Mouse (Mus musculus) heart, adult 2 months (tissue): ENCODE results near the gene Nsun3. TPM values are rescaled to one million over a fixed set of nuclear protein-coding genes. Genes with fewer than 3 reads are reported as not detected.

ENCODE experiments used
- DNase-seq, 2 experiments: peaks; one replicate each; pipeline ENCODE4 v3.0.0; 2021
- H3K27ac ChIP-seq: fragments of 200-600 bp; 2 replicates; pipeline ENCODE4 v1.8.1; 2022
- H3K27me3 ChIP-seq: fragments of 200-500 bp; 2 replicates; pipeline ENCODE4 v1.6.1; 2012; ENCODE audit warnings: mild to moderate bottlenecking, low read length, inconsistent platforms, mixed read lengths; ENCODE audit not compliant: control insufficient read depth, insufficient read depth
- H3K36me3 ChIP-seq: fragments of 200-500 bp; 2 replicates; pipeline ENCODE4 v1.6.1; 2012; ENCODE audit warnings: low read length, inconsistent platforms; ENCODE audit not compliant: control insufficient read depth, insufficient read depth
- H3K4me1 ChIP-seq: fragments of 200-500 bp; 2 replicates; pipeline ENCODE4 v1.6.1; 2011; ENCODE audit warnings: low read length; ENCODE audit not compliant: control insufficient read depth, insufficient read depth
- H3K4me3 ChIP-seq: fragments of 200-600 bp; 2 replicates; pipeline ENCODE4 v1.8.1; 2022
- H3K79me2 ChIP-seq: fragments of 200-500 bp; replicated peaks from 2 replicates; pipeline ENCODE4 v1.6.1; 2012; ENCODE audit warnings: mild to moderate bottlenecking, inconsistent platforms, low read length, moderate library complexity, mixed read lengths; ENCODE audit not compliant: control insufficient read depth, insufficient read depth
- H3K9ac ChIP-seq: fragments of 200-500 bp; 2 replicates; pipeline ENCODE4 v1.6.1; 2012; ENCODE audit warnings: low read depth, mild to moderate bottlenecking, control low read depth, inconsistent platforms, low read length, mixed read lengths
- CTCF ChIP-seq: fragments of 200-600 bp; IDR thresholded peaks from 2 replicates; pipeline ENCODE4 v1.8.1; 2022; ENCODE audit warnings: antibody characterized with exemption, mild to moderate bottlenecking, moderate library complexity
- EP300 ChIP-seq: fragments of 200-500 bp; IDR thresholded peaks from 2 replicates; pipeline ENCODE4 v1.6.1; 2011; ENCODE audit warnings: low read depth, low read length, control low read depth; ENCODE audit not compliant: insufficient read depth
- POLR2A ChIP-seq: fragments of 200-500 bp; IDR thresholded peaks from 2 replicates; pipeline ENCODE4 v1.6.1; 2011; ENCODE audit warnings: mild to moderate bottlenecking, low read depth, low read length, control low read depth; ENCODE audit not compliant: insufficient read depth
- WGBS: fragments of 180-500 bp; shearing (Covaris S2); methylation state at CpG from one replicate; pipeline ENCODE4 v1.1.7; 2018; 5-methylcytosine and 5-hydroxymethylcytosine counted together
- intact Hi-C: fragments of 180-260 bp; cut with DNase I; formaldehyde crosslinking; loops from one replicate; pipeline ENCODE4 v1.15.1; 2025
- polyA plus RNA-seq: library from polyadenylated mRNA; depleted of rRNA; stranded (reverse); fragments of >200 nt; gene quantifications from 2 replicates; pipeline ENCODE4 v1.2.3, GENCODE M21; 2012
- total RNA-seq, 2 experiments: library from RNA; stranded (reverse); gene quantifications; 2 replicates each; pipeline ENCODE4 v1.2.3; 2021

Nsun3 gene
- total and polyA plus RNA-seq, 3 experiments: 3.0 to 5.3 (median 3.7) TPM

DNA sequence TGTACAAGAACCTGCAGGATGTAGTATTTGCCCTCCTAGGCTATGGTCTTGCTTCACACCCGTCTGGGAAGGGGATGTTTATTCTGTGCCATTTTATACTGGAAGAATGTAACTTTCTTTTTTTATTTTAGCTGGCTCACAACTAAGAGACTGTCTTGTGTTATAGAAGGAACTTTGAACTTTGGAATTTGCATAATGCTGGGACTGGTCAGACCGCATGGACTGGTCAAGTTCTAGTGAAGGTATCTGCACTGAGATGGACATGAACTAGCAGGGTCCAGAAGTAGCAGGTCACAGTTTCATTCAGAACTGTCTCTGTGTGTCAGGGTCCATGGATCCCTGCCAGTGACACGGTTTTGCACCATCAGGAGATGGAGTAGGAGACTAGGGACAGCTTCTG, 13.2 kb upstream of the Nsun3 start:
- Histone ChIP-seq H3K27ac (no peak overlapping the region), H3K36me3 (no peaks in the 10 kb centered on the region; the same call in 1 of the 2 replicates), H3K27me3 (no peaks in the 10 kb centered on the region), H3K9ac (no peak overlapping the region), H3K79me2 (no peaks in the 10 kb centered on the region), H3K4me3 (no peak overlapping the region), H3K4me1 (no peaks in the 10 kb centered on the region)
- DNase-seq: no peak
- intact Hi-C loops: no loop called here
- TF ChIP-seq CTCF: no peak
- no peak for TF ChIP-seq POLR2A
- TF ChIP-seq EP300: no peak
- 77% methylated on average over 3 of the region's 3 CpGs for WGBS

DNA sequence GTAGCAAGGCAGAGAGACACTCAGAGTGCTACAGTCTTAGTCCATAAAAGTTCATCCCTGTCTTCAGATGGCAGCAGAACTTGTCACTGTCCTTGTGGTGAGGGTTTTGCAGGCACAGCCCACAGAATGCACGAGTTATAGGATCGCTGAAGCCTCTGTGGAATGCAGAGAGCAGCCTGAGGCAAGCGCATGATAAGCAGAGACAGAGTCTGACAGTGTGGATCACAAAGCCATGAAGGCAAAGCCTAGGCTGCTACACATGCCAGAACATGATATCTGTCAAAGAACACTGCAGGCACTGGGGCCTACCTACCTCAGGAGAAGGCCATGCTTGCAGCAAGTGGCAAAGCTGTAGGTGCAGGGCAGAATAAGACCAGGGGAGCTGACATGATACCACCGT, 12.8 kb upstream of the Nsun3 start:
- intact Hi-C loops: no loop called here
- no peak overlapping the region for H3K27ac ChIP-seq
- H3K79me2 ChIP-seq: no peaks in the 10 kb centered on the region
- no peaks in the 10 kb centered on the region; the same call in 1 of the 2 replicates for H3K36me3 ChIP-seq
- no peaks in the 10 kb centered on the region for H3K27me3 ChIP-seq
- no peak overlapping the region for H3K4me3 ChIP-seq
- DNase-seq: no peak
- no peaks in the 10 kb centered on the region for H3K4me1 ChIP-seq
- 62% methylated on average over 4 of the region's 4 CpGs for WGBS
- TF ChIP-seq EP300: no peak
- no peak for TF ChIP-seq POLR2A
- TF ChIP-seq CTCF: no peak
- H3K9ac ChIP-seq: no peak overlapping the region

DNA sequence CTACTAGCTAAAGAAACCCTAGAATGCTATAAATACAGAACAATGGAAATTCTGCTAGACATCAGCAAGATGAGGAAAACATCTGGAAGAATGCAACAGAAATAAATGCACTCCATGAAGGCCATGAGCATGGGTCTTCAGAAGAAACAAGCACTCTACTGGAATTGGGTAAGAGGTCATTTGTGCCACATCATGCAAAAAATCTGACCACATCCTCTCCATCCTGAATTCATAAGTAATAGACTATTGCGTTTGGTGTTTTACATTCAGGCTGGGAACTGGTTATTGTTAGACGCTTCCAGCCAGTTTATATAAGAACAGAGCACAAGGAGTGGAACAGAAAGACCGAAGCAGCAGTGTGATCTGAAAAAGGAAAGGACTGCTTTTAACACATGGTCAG, 12.2 kb upstream of the Nsun3 start:
- TF ChIP-seq EP300 (no peak), CTCF (no peak), POLR2A (no peak)
- no peak overlapping the region for H3K9ac ChIP-seq
- H3K79me2 ChIP-seq: no peaks in the 10 kb centered on the region
- no peaks in the 10 kb centered on the region for H3K4me1 ChIP-seq
- 63% methylated on average over 3 of the region's 3 CpGs for WGBS
- no peak overlapping the region for H3K4me3 ChIP-seq
- H3K27ac ChIP-seq: no peak overlapping the region
- intact Hi-C loops: no loop called here
- DNase-seq: no peak
- no peaks in the 10 kb centered on the region for H3K27me3 ChIP-seq
- no peaks in the 10 kb centered on the region; the same call in 1 of the 2 replicates for H3K36me3 ChIP-seq

DNA sequence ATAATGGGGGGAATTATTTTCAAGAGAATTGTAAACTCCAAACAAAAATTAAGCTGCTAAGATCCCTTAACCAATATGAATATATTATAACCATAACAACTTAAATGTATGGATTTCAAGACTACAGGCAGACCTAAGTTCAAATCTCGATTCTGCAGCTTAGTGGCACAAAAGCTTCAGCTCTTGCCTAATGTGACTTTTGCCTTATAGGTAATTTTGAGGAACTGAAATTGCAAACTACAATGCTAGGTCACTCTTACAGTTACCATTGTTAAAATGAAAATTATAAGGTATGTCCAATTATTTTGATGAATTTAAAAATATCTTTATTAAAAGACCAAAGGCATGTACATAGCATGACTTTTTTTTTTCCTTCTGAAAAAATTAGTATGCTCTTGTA, 10.0 kb upstream of the Nsun3 start:
- H3K4me1 ChIP-seq: no peaks in the 10 kb centered on the region
- WGBS: 73% methylated on average over 1 of the region's 1 CpGs
- no peaks in the 10 kb centered on the region; the same call in 1 of the 2 replicates for H3K36me3 ChIP-seq
- no peak overlapping the region for H3K4me3 ChIP-seq
- DNase-seq: no peak
- H3K27ac ChIP-seq: no peak overlapping the region
- H3K79me2 ChIP-seq: no peaks in the 10 kb centered on the region
- TF ChIP-seq CTCF: no peak
- no peak for TF ChIP-seq POLR2A
- TF ChIP-seq EP300: no peak
- no peaks in the 10 kb centered on the region for H3K27me3 ChIP-seq
- intact Hi-C loops: no loop called here
- H3K9ac ChIP-seq: no peak overlapping the region

- H3K27me3 ChIP-seq: no peaks in the 10 kb centered on the region
- peaks cover 3% of the 10 kb centered on the region; the same call in 1 of the 2 replicates for H3K36me3 ChIP-seq
- H3K79me2 ChIP-seq: no peaks in the 10 kb centered on the region
- H3K4me3 ChIP-seq: no peak overlapping the region
- 33% methylated on average over 5 of the region's 5 CpGs for WGBS
- H3K9ac ChIP-seq: no peak overlapping the region
- H3K4me1 ChIP-seq: peaks cover 3% of the 10 kb centered on the region
- TF ChIP-seq EP300 (no peak), CTCF (peak; percentile 75)
- H3K27ac ChIP-seq: no peak overlapping the region
- intact Hi-C loops: loop anchor here (2.0 kb wide), 1 partner anchor 45 kb away; no protein-coding TSS in a partner anchor
- no peak for DNase-seq
Observed at GRCm38 (mm10) chr16:62782229-62782628, 4.4 kb downstream of the Nsun3 start.

- H3K9ac ChIP-seq: no peak overlapping the region
- H3K36me3 ChIP-seq: no peaks in the 10 kb centered on the region
- no peak for DNase-seq
- no peak overlapping the region for H3K27ac ChIP-seq
- no peaks in the 10 kb centered on the region for H3K27me3 ChIP-seq
- H3K79me2 ChIP-seq: no peaks in the 10 kb centered on the region
- no peak overlapping the region for H3K4me3 ChIP-seq
- intact Hi-C loops: no loop called here
- no peaks in the 10 kb centered on the region for H3K4me1 ChIP-seq
- TF ChIP-seq POLR2A (no peak), CTCF (no peak), EP300 (no peak)
- 90% methylated on average over 10 of the region's 10 CpGs for WGBS
Observed at GRCm38 (mm10) chr16:62778282-62778681, 8.3 kb downstream of the Nsun3 start.

GRCm38 (mm10) chr16:62776034-62776433, 10.6 kb downstream of the Nsun3 start:
- TF ChIP-seq EP300: no peak
- intact Hi-C loops: no loop called here
- Histone ChIP-seq H3K36me3 (no peaks in the 10 kb centered on the region), H3K4me1 (no peaks in the 10 kb centered on the region), H3K27me3 (no peaks in the 10 kb centered on the region), H3K27ac (no peak overlapping the region), H3K9ac (no peak overlapping the region), H3K79me2 (no peaks in the 10 kb centered on the region), H3K4me3 (no peak overlapping the region)
- no peak for DNase-seq
- 88% methylated on average over 11 of the region's 11 CpGs for WGBS
